Mouse (Mus musculus) cerebellum, adult 2 months (tissue): ENCODE results near the gene Prmt1. TPM values are rescaled to one million over a fixed set of nuclear protein-coding genes. Genes with fewer than 3 reads are reported as not detected.
A peak's percentile ranks its signal among the peaks of the same experiment; 100 is the strongest.

ENCODE experiments used
- DNase-seq, 2 experiments: peaks; one replicate each; pipeline ENCODE4 v3.0.0; 2021
- H3K27ac ChIP-seq: fragments of 200-500 bp; 2 replicates; pipeline ENCODE4 v1.5.1; 2012; ENCODE audit warnings: low read length, control low read depth, inconsistent platforms; ENCODE audit not compliant: insufficient read depth
- H3K27me3 ChIP-seq: fragments of 200-500 bp; 2 replicates; pipeline ENCODE4 v1.6.1; 2012; ENCODE audit warnings: inconsistent platforms, mild to moderate bottlenecking, low read length, moderate library complexity; ENCODE audit not compliant: control insufficient read depth, insufficient read depth
- H3K4me1 ChIP-seq: fragments of 200-500 bp; 2 replicates; pipeline ENCODE4 v1.6.1; 2011; ENCODE audit warnings: low read length; ENCODE audit not compliant: control insufficient read depth, insufficient read depth
- H3K4me3 ChIP-seq: fragments of 200-500 bp; replicated peaks from 2 replicates; pipeline ENCODE3; 2011; ENCODE audit warnings: mild to moderate bottlenecking, low read depth, low read length, control low read depth; ENCODE audit not compliant: insufficient read depth
- CTCF ChIP-seq: fragments of 200-500 bp; IDR thresholded peaks from 2 replicates; pipeline ENCODE4 v1.5.1; 2011; ENCODE audit warnings: low read depth, mild to moderate bottlenecking, control low read depth, low read length, moderate library complexity, borderline replicate concordance; ENCODE audit not compliant: insufficient read depth
- POLR2A ChIP-seq: fragments of 200-500 bp; IDR thresholded peaks from 2 replicates; pipeline ENCODE4 v1.6.1; 2011; ENCODE audit warnings: low read length, control low read depth, borderline replicate concordance; ENCODE audit not compliant: insufficient read depth
- WGBS: fragments of 180-500 bp; shearing (Covaris S2); methylation state at CpG from one replicate; pipeline ENCODE4 v1.1.7; 2018; 5-methylcytosine and 5-hydroxymethylcytosine counted together
- polyA plus RNA-seq: library from polyadenylated mRNA; depleted of rRNA; stranded (reverse); fragments of >200 nt; gene quantifications from 2 replicates; pipeline ENCODE4 v1.2.3, GENCODE M21; 2012

The Prmt1 gene
- polyA plus RNA-seq, 1 experiment, result 227 TPM

DNA sequence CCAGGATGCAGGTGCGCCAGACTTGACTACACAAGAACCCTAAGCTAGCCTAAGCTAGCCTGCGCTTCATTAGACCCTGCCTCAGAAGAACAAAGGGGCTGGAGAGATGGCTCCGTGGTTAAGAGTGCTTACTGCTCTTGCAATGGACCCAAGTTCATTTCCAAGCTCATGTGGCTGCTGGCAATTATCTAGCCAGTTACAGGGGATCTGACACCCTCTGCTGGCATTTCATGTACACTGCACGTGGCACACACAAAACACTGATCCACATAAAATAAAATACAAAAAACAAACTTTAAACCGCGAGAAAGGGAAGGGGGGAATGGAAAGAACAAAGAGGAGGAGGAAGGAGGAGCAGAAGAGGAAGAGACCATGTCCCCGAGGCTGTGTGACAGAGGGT is 28.2 kb downstream of the Prmt1 start:
- WGBS, result 49% methylated on average over 7 of the region's 7 CpGs
- Histone ChIP-seq H3K4me3 (no peak overlapping the region), H3K4me1 (no peaks in the 10 kb centered on the region), H3K27me3 (no peaks in the 10 kb centered on the region), H3K27ac (no peak overlapping the region)
- peak; percentile 69 for TF ChIP-seq CTCF
- TF ChIP-seq POLR2A, result no peak
- peak; percentile 44 for DNase-seq

DNA sequence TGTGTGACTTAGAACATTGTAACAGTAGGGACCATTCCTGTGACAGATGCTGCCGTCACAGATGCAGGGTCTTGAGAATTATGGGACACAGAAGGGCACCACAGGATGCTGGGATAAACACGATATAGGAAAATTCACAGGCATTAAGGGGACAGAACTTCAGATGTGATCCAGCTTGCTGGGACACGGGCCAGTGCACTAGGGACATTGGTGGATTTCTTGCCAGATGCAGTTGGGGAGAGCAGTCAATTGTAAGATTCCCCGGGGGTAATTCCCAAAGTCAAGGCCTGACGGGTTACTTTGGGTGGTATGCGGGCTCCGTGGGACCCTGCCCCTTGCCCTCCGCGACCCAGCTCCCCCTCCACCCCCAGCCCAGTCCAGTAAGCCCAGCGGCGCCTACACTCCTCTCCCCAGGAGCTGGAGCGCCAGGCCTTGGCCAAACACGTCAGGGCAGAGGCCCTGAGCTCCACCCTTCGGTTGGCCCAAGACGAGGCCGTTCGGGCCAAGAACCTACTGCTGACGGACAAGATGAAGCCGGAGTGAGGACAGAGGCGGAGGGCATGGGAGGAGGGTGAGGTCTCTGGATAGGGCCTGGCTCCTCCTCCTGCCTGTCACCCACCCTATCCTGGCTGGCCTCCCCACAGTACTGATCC is 29.1 kb downstream of the Prmt1 start:
- TF ChIP-seq POLR2A (no peak), CTCF (no peak)
- Histone ChIP-seq H3K27me3 (no peaks in the 10 kb centered on the region), H3K4me1 (no peaks in the 10 kb centered on the region), H3K4me3 (no peak overlapping the region), H3K27ac (no peak overlapping the region)
- WGBS, result 20% methylated on average over 20 of the region's 20 CpGs
- DNase-seq, result peak in 1 of 2 experiments; percentile 16

DNA sequence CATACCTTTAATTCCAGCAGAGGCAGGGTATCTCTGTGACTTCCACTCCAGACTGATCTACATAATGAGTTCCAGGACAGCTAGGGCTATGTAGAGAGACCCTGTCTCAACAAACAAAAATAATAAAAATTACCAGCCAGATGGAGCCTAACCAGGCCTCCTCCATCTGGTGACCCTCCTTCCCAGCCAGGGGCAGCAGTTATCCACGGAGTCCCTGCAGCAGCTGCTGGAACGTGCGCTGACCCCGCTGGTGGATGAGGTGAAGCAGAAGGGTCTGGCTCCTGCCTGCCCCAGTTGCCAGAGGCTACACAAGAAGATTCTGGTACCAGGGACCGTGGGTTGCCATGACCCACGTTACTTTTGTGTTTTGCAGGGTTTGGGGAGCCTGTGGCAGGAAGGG is 30.1 kb downstream of the Prmt1 start:
- no peak for TF ChIP-seq CTCF
- TF ChIP-seq POLR2A, result no peak
- Histone ChIP-seq H3K4me3 (no peak overlapping the region), H3K27ac (no peak overlapping the region), H3K27me3 (no peaks in the 10 kb centered on the region), H3K4me1 (peaks cover 3% of the 10 kb centered on the region; the same call in 1 of the 2 replicates)
- 23% methylated on average over 6 of the region's 6 CpGs for WGBS
- no peak for DNase-seq

DNA sequence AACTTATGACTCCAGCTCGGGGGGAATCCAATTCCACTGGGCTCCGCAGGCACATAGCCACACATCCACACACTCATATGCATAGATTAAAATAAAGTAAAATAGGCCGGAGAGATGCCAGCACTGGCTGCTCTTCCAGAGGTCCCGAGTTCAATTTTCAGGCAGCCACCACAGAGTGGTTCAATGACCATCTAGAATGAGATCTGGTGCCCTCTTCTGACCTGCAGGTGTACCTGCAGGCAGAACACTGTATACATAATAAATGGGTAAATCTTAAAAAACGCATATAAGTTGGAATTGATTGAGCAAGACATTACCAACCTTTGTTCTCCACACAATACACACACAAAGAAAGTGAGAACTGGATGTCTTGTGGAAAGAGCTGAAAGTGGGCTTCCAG is 30.7 kb downstream of the Prmt1 start:
- H3K4me1 ChIP-seq, result peaks cover 3% of the 10 kb centered on the region; the same call in 1 of the 2 replicates
- no peak overlapping the region for H3K27ac ChIP-seq
- no peak for DNase-seq
- WGBS, result 48% methylated on average over 5 of the region's 5 CpGs
- H3K27me3 ChIP-seq, result no peaks in the 10 kb centered on the region
- TF ChIP-seq POLR2A (no peak), CTCF (peak; percentile 60)
- H3K4me3 ChIP-seq, result no peak overlapping the region

DNA sequence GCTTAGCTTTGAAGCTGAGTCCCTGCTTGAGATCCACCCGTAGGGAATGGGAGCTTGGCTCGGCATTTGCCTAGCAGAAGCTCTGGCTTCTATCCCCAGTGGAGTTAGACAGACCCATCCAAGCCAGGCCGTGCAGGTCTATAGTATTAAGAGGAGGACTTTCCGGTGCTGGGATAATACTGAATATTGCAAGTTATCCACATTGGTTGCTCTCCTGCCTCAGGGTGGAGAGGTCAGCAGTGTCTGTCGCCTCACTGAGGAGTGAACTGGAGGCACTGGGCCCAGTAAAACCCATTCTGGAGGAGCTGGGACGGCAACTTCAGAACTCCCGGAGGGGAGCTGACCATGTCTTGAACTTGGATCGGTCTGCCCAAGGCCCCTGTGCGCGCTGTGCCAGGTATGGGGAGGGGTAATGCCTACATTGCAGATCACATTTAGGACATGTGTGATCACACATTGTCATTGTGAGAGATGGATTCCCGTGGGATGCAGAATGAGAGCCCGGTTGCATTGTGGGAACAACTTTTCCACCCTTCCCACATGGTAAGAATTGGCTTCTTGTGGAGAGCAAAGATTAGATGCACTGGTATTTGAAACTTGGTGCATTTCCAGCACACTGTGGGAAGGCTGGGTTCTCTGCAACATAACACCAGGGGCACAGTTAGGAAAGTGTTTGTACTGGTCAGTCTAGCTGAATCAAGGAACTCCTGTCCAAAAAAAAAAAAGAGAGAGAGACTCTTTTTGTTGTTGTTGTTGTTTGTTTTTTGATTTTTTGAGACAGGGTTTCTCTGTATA is 32.1 kb downstream of the Prmt1 start:
- TF ChIP-seq POLR2A, result no peak
- no peak for TF ChIP-seq CTCF
- Histone ChIP-seq H3K27ac (no peak overlapping the region), H3K4me1 (peaks cover 3% of the 10 kb centered on the region; the same call in 1 of the 2 replicates), H3K27me3 (no peaks in the 10 kb centered on the region), H3K4me3 (no peak overlapping the region)
- 67% methylated on average over 12 of the region's 12 CpGs for WGBS
- no peak for DNase-seq

- no peak for TF ChIP-seq POLR2A
- no peak for TF ChIP-seq CTCF
- Histone ChIP-seq H3K27me3 (no peaks in the 10 kb centered on the region), H3K4me3 (no peak overlapping the region), H3K27ac (no peak overlapping the region), H3K4me1 (peaks cover 3% of the 10 kb centered on the region; the same call in 1 of the 2 replicates)
- no peak for DNase-seq
- 44% methylated on average over 14 of the region's 14 CpGs for WGBS
Measured at GRCm38 (mm10) chr7:44953561-44953960, 32.8 kb downstream of the Prmt1 start.

DNA sequence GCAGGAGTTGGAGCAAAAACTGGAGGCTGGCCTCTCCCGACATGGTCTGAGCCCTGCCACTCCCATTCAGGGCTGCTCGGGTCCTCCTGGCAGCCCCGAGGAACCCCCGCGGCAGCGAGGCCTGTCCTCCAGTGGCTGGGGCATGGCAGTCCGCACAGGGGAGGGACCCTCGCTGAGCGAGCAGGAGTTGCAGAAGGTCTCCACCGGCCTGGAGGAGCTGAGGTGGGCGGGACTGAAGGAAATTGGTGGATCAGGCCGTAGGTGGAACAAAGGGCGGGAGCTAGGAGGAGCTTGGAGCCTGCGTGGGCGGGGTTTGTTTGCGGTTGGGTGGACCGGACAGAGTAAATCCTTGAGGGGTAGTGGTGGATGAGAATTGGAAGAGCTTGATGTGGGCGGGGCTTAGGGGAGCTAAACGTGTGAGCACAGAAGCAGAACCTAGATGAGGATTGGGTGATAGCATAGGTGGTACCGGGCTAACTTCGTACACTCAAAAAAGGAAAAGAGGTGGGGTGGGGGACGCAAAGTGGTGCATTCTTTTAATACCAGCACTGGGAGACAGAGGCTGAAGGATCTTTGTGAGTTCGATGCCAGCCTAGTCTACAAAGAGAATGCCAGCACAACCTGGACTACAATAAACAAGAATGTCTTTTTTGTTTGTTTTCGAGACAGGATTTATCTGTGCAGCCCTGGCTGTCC is 33.6 kb downstream of the Prmt1 start:
- Histone ChIP-seq H3K4me1 (peaks cover 3% of the 10 kb centered on the region; the same call in 1 of the 2 replicates), H3K4me3 (peak overlapping the region; percentile 47), H3K27ac (no peak overlapping the region), H3K27me3 (no peaks in the 10 kb centered on the region)
- 0 out of 2 replicates have a peak, but pooled peaks have one; percentile 20 for TF ChIP-seq POLR2A
- no peak for TF ChIP-seq CTCF
- DNase-seq, result peak; percentile 82 to 84
- WGBS, result 8% methylated on average over 24 of the region's 24 CpGs
